Mouse (Mus musculus): ENCODE results near the gene Dck.
A peak's percentile ranks its signal among the peaks of the same experiment; 100 is the strongest.

Dck gene

GRCm38 (mm10) chr5:88791256-88792245, 26.8 kb downstream of the Dck start:
- no peak for DNase-seq (ENCODE audit: low spot score)

- no peak for DNase-seq (ENCODE audit: low spot score)
Observed at GRCm38 (mm10) chr5:88793676-88794075, 28.9 kb downstream of the Dck start.

- no peak for DNase-seq (ENCODE audit: low spot score)
Observed at GRCm38 (mm10) chr5:88795910-88796584, 31.3 kb downstream of the Dck start.

DNA sequence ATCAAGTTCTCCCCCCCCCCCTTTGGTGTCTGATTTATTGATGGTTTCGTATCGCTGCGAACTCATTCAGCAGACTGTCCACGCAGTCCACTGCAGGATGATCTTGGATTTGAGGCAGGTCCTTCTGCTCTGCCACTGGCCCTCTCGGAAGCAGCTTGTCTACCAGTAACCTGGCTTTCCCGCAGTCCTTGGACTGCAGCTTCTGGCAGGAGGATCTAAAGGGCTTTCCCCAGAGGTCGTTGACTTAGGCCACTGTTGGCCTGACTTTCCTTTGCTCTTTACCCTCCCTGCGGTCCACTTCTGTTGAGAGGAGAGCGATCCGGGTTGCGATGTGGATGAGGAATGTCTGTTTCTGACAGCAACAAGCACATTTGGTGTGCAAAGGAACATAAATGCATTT, 31.8 kb downstream of the Dck start:
- DNase-seq (ENCODE audit: low spot score), result no peak

DNA sequence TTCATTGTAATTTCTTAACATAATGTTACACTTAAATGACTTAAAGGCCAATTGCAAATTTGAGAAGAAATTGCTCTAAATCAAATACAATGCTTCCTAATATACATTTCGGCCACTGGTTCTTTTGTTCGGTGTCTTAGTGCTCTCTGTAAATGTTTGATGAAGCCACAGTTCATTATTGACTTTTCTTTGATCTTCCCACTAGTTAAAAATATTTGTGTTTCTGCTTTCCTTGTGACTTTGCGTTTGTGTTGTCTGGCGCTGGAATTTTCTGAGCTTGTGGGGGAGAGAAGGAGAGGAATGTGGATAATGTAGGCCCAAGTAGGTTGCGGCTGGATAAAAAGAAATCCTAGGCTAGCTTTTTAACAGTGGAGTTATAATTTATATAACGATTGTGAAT, 32.3 kb downstream of the Dck start:
- no peak for DNase-seq (ENCODE audit: low spot score)

DNA sequence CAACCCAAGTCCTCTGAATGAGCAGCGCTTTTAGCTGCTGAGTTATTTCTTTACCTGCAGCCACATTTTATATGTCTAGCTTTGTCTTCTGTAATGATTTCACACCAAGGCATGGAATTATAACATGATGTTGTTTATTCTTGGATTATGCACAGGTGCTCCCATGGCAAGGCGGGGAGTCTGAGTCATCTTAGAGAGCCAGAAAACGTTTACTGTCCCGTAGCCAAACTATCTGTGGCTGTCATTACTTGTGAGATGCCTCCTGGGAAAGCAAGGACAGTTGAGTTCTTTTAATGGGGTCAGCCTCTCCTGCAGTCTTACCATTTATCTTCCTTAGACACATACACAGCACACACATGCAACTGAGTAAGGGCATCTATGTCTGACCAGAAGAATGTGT, 40.8 kb downstream of the Dck start:
- no peak for DNase-seq (ENCODE audit: low spot score)

- no peak for DNase-seq (ENCODE audit: low spot score)
Observed at GRCm38 (mm10) chr5:88806278-88806677, 41.5 kb downstream of the Dck start.

DNA sequence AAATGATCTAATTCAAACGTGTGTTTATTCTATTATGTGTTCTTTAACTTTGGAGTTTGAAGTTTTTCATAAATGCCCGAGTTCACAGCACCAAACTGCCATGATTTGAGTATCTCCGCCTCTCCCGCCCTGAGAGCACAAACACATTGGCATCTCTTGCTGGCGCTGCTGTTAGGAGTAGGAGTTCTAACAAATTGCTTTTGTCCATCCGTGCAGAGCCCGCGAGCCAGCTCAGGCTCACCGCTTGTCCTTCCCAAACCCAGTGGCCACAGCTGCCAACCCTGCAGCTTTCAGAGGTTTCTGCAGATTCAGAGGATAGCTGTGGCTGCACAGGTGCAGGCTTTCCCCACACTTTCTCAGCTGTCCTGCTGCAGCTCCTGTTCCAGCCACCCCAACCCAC, 42.5 kb downstream of the Dck start:
- DNase-seq (ENCODE audit: low spot score), result no peak

- DNase-seq (ENCODE audit: low spot score), result no peak
Observed at GRCm38 (mm10) chr5:88813188-88813587, 48.4 kb downstream of the Dck start.

- DNase-seq (ENCODE audit: low spot score), result no peak
Observed at GRCm38 (mm10) chr5:88814552-88814951, 49.8 kb downstream of the Dck start.

GRCm38 (mm10) chr5:88821542-88821941, 56.7 kb downstream of the Dck start:
- no peak for DNase-seq (ENCODE audit: low spot score)

DNA sequence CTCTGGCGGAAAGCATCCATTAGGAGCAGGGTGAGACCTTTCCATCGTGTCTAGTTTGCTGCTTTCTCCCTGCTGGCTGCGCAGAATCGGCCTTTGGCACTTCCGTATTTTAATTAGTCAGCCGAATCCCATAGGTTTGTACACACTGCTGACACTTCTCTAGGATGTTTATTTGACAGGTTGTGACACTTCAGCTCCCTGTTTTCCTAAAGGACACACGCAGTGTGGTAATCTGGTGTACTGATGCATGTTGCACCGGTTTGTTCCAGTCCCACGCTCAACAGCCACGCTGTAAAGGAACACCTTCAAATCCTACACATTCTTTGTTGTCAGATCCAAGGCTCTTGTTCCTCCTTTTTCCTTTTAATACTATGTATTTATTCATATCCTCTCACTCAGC, 60.0 kb downstream of the Dck start:
- DNase-seq (ENCODE audit: low spot score), result no peak

GRCm38 (mm10) chr5:88829835-88830571, 65.2 kb downstream of the Dck start:
- DNase-seq (ENCODE audit: low spot score), result no peak

- no peak for DNase-seq (ENCODE audit: low spot score)
Observed at GRCm38 (mm10) chr5:88830880-88831279, 66.1 kb downstream of the Dck start.

- DNase-seq (ENCODE audit: low spot score), result peak; percentile 2
Observed at GRCm38 (mm10) chr5:88831935-88832334, 67.1 kb downstream of the Dck start.

All from ovary, adult 18-20 months (tissue).